Mouse (Mus musculus) thymus, adult 2 months (tissue): ENCODE data around the gene Nptxr.

ENCODE experiments used
- CTCF ChIP-seq: fragments of 200-500 bp; IDR thresholded peaks from 2 replicates; pipeline ENCODE4 v1.5.1; 2012; ENCODE audit warnings: mild to moderate bottlenecking, control low read depth, low read length, moderate library complexity, borderline replicate concordance; ENCODE audit not compliant: control insufficient read depth, poor library complexity, insufficient read depth; ENCODE audit errors: extremely low read depth
- POLR2A ChIP-seq: fragments of 200-500 bp; IDR thresholded peaks from 2 replicates; pipeline ENCODE4 v1.6.1; 2012; ENCODE audit warnings: mild to moderate bottlenecking, low read length, control low read depth, moderate library complexity; ENCODE audit not compliant: control insufficient read depth, poor library complexity, insufficient read depth; ENCODE audit errors: extremely low read depth

- TF ChIP-seq CTCF (no peak), POLR2A (no peak)
Measured at GRCm38 (mm10) chr15:79766586-79767071, 37.9 kb downstream of the Nptxr start.
